Mouse (Mus musculus): ENCODE results near the gene Nt5m.

GRCm38 (mm10) chr11:59893153-59893788 is 54.0 kb downstream of the Nt5m start:
- TF ChIP-seq GATA1 (IDR thresholded peaks at IDR 0.05; ENCODE audit: borderline replicate concordance, low read length) = no peak
- TF ChIP-seq CTCF (IDR thresholded peaks at IDR 0.05; ENCODE audit: low read depth, low read length) = no peak
- TF ChIP-seq GATA2 (IDR thresholded peaks at IDR 0.05; ENCODE audit: borderline replicate concordance, low read depth, low read length) = no peak
- TF ChIP-seq TAL1 (conservative IDR thresholded peaks at IDR 0.05; ENCODE audit: low read depth, low read length) = no peak

Measured in G1E (cell line).